Mouse (Mus musculus) hindbrain, embryonic 16.5 days (tissue): ENCODE measurements at regions not wholly inside any gene's neighbourhood (a gene's known extent, or its start where the extent isn't known, plus 50 kb on each side); places are given as distances from the start of the nearest gene placed in this dataset.

Experiments
- ATAC-seq: fragments of 200-750 bp; cut with Nextera tagmentation; 2 replicates; pipeline ENCODE4 v1.8.0; 2017; ENCODE audit warnings: moderate TSS enrichment, moderate library complexity
- H3K27ac ChIP-seq: fragments of 300-500 bp; sonication (generic); 2 replicates; pipeline ENCODE4 v1.5.1; 2014; ENCODE audit warnings: low read depth, mild to moderate bottlenecking, control low read depth, low read length, moderate library complexity
- H3K27me3 ChIP-seq: fragments of 300-500 bp; sonication (generic); replicated peaks from 2 replicates; pipeline ENCODE4 v1.6.1; 2014; ENCODE audit warnings: low read length; ENCODE audit not compliant: control insufficient read depth, insufficient read depth
- H3K36me3 ChIP-seq: fragments of 300-500 bp; sonication (generic); 2 replicates; pipeline ENCODE4 v1.6.1; 2014; ENCODE audit warnings: mild to moderate bottlenecking, low read length, moderate library complexity, mixed read lengths; ENCODE audit not compliant: control insufficient read depth, insufficient read depth
- H3K4me1 ChIP-seq: fragments of 300-500 bp; sonication (generic); 2 replicates; pipeline ENCODE4 v1.6.1; 2014; ENCODE audit warnings: low read depth, low read length; ENCODE audit not compliant: control insufficient read depth, insufficient read depth
- H3K4me2 ChIP-seq: fragments of 300-500 bp; sonication (generic); 2 replicates; pipeline ENCODE4 v1.6.1; 2014; ENCODE audit warnings: mild to moderate bottlenecking, low read length, control low read depth, moderate library complexity
- H3K4me3 ChIP-seq: fragments of 300-500 bp; sonication (generic); 2 replicates; pipeline ENCODE4 v1.5.1; 2014; ENCODE audit warnings: mild to moderate bottlenecking, low read length, control low read depth, moderate library complexity
- H3K9ac ChIP-seq: fragments of 300-500 bp; sonication (generic); 2 replicates; pipeline ENCODE4 v1.6.1; 2014; ENCODE audit warnings: low read depth, mild to moderate bottlenecking, control low read depth, low read length, moderate library complexity
- H3K9me3 ChIP-seq: fragments of 300-500 bp; sonication (generic); 2 replicates; pipeline ENCODE4 v1.6.1; 2014; ENCODE audit warnings: mild to moderate bottlenecking, low read length, moderate library complexity; ENCODE audit not compliant: control insufficient read depth
- WGBS: fragments of 180-500 bp; shearing (Covaris S2); extraction: QIAGEN DNeasy Blood & Tissue Kit; methylation state at CpG from one replicate; pipeline ENCODE4 v1.1.7; 2014; 5-methylcytosine and 5-hydroxymethylcytosine counted together

- no peak overlapping the region for H3K27ac ChIP-seq
- H3K27me3 ChIP-seq: no peaks in the 10 kb centered on the region
- no peaks in the 10 kb centered on the region for H3K9me3 ChIP-seq
These were observed 483.5 kb upstream of the Pkdcc start for GRCm38 (mm10) chr17:82731561-82731960.

DNA sequence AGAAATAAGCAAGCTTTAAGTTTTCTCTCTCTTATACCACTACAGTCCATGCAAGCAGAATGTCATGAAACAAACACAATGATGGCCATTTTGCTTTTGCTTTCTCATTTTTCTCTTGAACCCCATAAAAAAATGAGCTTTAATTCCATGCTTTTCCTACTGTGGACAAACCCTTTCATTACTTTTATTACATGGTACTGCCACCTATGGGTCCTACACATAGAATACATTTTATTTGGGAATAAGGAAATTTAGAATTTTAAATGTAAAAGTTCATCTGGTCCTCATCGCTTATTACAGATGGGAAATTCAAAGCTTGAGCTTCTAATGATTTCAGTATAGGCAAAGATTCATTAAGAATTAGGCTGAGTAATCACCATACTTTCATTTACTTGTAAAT is 472.6 kb upstream of the Pkdcc start:
- no peak for ATAC-seq
- H3K9me3 ChIP-seq: no peaks in the 10 kb centered on the region
- WGBS: 92% methylated on average over 1 of the region's 1 CpGs
- no peaks in the 10 kb centered on the region for H3K27me3 ChIP-seq
- H3K36me3 ChIP-seq: no peaks in the 10 kb centered on the region
- no peak overlapping the region for H3K27ac ChIP-seq
- H3K4me2 ChIP-seq: no peak overlapping the region
- H3K9ac ChIP-seq: no peak overlapping the region
- H3K4me1 ChIP-seq: no peaks in the 10 kb centered on the region
- H3K4me3 ChIP-seq: no peak overlapping the region

More at GRCm38 (mm10) chr17:82731561-82731960, 483.5 kb upstream of the Pkdcc start:
- Histone ChIP-seq H3K36me3 (no peaks in the 10 kb centered on the region), H3K4me2 (no peak overlapping the region), H3K9ac (no peak overlapping the region), H3K4me1 (no peaks in the 10 kb centered on the region), H3K4me3 (no peak overlapping the region)
- ATAC-seq: peak; percentile 83
- WGBS: 61% methylated on average over 4 of the region's 4 CpGs

DNA sequence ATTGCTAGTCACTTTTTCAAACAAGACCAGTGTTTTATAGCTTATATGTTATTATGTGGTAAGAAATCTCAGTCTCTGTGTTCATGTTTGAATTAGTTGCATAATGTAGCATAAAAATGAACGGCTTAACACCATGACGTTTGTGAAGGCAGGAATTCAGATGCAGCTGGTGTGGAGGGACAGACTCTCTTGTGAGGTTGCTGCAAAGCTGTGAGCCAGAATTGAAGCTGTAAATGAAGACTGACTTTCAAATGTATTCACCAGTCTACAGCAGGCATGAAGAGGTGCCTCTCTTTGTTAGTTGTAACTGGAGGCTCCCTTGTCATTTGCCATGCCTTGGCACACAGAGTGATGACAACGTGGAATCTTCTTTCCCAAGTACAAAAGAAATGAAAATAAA is 457.7 kb upstream of the Pkdcc start:
- no peaks in the 10 kb centered on the region for H3K9me3 ChIP-seq
- H3K9ac ChIP-seq: no peak overlapping the region
- H3K27me3 ChIP-seq: no peaks in the 10 kb centered on the region
- H3K27ac ChIP-seq: no peak overlapping the region
- H3K4me3 ChIP-seq: no peak overlapping the region
- no peaks in the 10 kb centered on the region for H3K4me1 ChIP-seq
- ATAC-seq: no peak
- H3K4me2 ChIP-seq: no peak overlapping the region
- no peaks in the 10 kb centered on the region for H3K36me3 ChIP-seq
- WGBS: 50% methylated on average over 3 of the region's 3 CpGs

DNA sequence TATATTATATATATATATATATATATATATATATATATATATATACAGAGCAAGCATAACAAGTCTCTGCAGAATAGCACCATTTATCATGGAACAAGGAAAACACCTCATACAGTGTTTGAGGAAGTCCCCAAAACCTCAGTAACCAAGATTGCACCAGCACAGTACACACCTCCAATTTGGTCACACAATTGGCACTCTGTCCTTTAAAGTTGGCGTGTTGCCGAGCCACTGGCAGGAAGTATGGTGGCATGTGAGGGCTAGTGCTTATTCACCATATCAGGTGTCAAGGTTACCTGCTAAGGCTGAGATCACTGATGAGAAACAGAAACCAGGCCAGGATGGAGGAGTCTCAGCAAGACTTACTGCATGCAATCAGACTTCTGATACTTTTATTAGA is 436.0 kb upstream of the Pkdcc start:
- Histone ChIP-seq H3K9me3 (no peaks in the 10 kb centered on the region), H3K4me2 (no peak overlapping the region), H3K4me1 (no peaks in the 10 kb centered on the region), H3K4me3 (no peak overlapping the region), H3K27me3 (no peaks in the 10 kb centered on the region), H3K36me3 (no peaks in the 10 kb centered on the region), H3K27ac (no peak overlapping the region), H3K9ac (no peak overlapping the region)
- 96% methylated on average over 2 of the region's 2 CpGs for WGBS
- no peak for ATAC-seq

- Histone ChIP-seq H3K9ac (no peak overlapping the region), H3K4me3 (no peak overlapping the region), H3K4me1 (no peaks in the 10 kb centered on the region), H3K27ac (no peak overlapping the region), H3K4me2 (no peak overlapping the region), H3K36me3 (no peaks in the 10 kb centered on the region), H3K27me3 (no peaks in the 10 kb centered on the region), H3K9me3 (no peaks in the 10 kb centered on the region)
- WGBS: 77% methylated on average over 3 of the region's 3 CpGs
- ATAC-seq: no peak
These were observed 393.0 kb upstream of the Pkdcc start for GRCm38 (mm10) chr17:82822129-82822528.

- Histone ChIP-seq H3K4me3 (no peak overlapping the region), H3K4me1 (no peaks in the 10 kb centered on the region), H3K27ac (no peak overlapping the region), H3K4me2 (no peak overlapping the region), H3K9ac (no peak overlapping the region), H3K36me3 (no peaks in the 10 kb centered on the region), H3K9me3 (no peaks in the 10 kb centered on the region), H3K27me3 (no peaks in the 10 kb centered on the region)
- WGBS: 79% methylated on average over 7 of the region's 7 CpGs
- ATAC-seq: no peak
These were observed 391.0 kb upstream of the Pkdcc start for GRCm38 (mm10) chr17:82824057-82824456.

GRCm38 (mm10) chr17:82824619-82825018 is 390.5 kb upstream of the Pkdcc start:
- ATAC-seq: no peak
- Histone ChIP-seq H3K9ac (no peak overlapping the region), H3K36me3 (no peaks in the 10 kb centered on the region), H3K4me2 (no peak overlapping the region), H3K4me3 (no peak overlapping the region), H3K4me1 (no peaks in the 10 kb centered on the region), H3K9me3 (no peaks in the 10 kb centered on the region), H3K27me3 (no peaks in the 10 kb centered on the region), H3K27ac (no peak overlapping the region)
- 93% methylated on average over 6 of the region's 6 CpGs for WGBS

- Histone ChIP-seq H3K27ac (no peak overlapping the region), H3K9me3 (no peaks in the 10 kb centered on the region)
These were observed 387.9 kb upstream of the Pkdcc start for GRCm38 (mm10) chr17:82827170-82827569.

DNA sequence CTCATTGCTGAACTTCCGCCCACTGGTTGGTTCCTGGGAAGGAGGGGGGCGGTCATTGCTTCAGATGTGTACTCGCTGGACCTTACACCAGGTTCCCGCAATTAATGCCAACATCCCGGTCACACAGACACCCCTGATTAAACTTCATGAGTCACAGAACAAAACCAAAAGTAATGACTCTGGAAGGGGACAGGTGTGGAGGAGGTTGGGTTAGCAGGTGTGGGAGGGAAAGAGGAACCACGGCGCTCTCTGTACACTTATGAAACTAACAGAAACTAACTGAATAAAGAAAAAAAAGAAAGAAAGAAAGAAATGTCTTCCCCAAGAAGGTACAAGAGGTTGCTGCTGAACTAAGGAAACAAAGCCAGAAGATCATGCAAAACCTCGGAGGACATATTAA is 387.3 kb upstream of the Pkdcc start:
- Histone ChIP-seq H3K27ac (no peak overlapping the region), H3K27me3 (no peaks in the 10 kb centered on the region), H3K4me1 (no peaks in the 10 kb centered on the region), H3K4me2 (no peak overlapping the region), H3K9ac (no peak overlapping the region), H3K36me3 (no peaks in the 10 kb centered on the region), H3K4me3 (no peak overlapping the region), H3K9me3 (no peaks in the 10 kb centered on the region)
- ATAC-seq: no peak
- WGBS: 96% methylated on average over 8 of the region's 8 CpGs

More at GRCm38 (mm10) chr17:82827170-82827569, 387.9 kb upstream of the Pkdcc start:
- Histone ChIP-seq H3K9ac (no peak overlapping the region), H3K4me3 (no peak overlapping the region), H3K36me3 (no peaks in the 10 kb centered on the region), H3K4me2 (no peak overlapping the region), H3K27me3 (no peaks in the 10 kb centered on the region), H3K4me1 (no peaks in the 10 kb centered on the region)
- ATAC-seq: no peak

DNA sequence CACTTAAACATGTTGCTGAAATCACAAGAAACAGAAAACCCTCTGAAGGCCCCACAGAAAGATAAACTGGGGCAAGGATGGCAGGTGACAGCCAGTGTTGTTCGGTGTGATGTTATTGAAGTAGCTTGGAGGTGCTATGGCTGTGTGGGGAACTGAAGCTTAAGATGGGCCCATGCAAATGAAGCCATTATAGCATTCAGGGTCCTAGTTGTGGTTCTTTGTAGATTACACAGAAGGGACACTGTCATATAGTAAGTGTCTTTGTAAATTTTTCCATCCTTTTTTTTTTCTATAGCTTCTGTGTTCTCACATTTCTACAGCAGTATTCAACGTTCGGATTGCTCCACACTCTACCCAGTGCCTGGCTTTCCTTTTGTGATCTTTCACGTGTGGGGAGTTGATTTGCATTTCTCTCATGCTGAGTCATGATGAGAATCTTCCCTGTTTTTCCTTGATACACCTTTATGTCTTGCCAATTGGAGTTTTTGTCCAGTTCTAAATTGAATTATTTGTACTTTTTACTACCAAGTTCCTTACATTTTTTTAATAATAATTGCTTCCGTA is 386.6 kb upstream of the Pkdcc start:
- no peak overlapping the region for H3K27ac ChIP-seq
- no peak overlapping the region for H3K9ac ChIP-seq
- H3K4me1 ChIP-seq: no peaks in the 10 kb centered on the region
- H3K36me3 ChIP-seq: no peaks in the 10 kb centered on the region
- H3K4me2 ChIP-seq: no peak overlapping the region
- no peaks in the 10 kb centered on the region for H3K9me3 ChIP-seq
- H3K4me3 ChIP-seq: no peak overlapping the region
- no peak for ATAC-seq
- H3K27me3 ChIP-seq: no peaks in the 10 kb centered on the region
- 67% methylated on average over 5 of the region's 5 CpGs for WGBS
